ENCODE assay signal across 8 mouse cellular contexts in the genomic region with DNA sequence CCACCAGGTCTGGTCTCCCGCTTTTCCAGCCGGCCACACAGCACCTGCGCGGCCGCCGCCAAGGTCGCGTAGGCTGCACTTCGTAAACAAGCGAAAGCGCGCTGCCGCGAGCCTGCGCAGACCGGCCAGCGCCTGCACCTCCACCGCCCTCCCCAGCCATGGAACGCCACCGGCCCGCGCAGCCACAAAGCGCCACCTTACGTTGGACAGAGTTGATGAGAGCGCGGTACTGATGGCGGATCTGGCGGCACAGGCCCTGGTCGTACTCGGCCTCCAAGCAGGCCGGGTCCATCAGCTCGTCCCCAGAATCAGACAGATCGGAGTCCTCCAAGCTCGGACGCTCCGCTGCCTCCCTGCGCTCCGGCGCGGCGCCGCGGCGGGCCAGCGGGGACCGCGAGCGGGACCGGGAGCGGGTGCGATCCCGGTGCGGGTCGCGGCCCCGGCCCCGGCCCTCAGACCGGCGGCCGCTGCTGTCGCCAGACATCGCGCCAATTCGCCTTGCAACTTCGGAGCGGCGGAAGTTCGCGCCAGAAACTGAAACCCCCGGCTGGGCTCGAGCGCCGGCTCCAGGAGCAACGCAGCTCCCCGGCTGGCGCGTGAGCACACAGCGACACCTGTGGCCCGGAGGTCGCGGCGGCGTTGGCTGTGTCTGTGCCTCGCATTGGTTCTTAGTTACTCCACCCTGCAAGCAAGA. TPM values are rescaled to one million over a fixed set of nuclear protein-coding genes. Genes with fewer than 3 reads are reported as not detected.
DNase-seq lines count a peak whose midpoint lies in the region; ATAC-seq and TF ChIP-seq lines count a peak whose summit lies in the region.

No protein-coding gene starts in this region.

- WGBS in kidney, embryonic 14.5 days: under 1% methylated on average over 76 of the region's 84 CpGs
- under 1% methylated on average over 84 of the region's 84 CpGs for WGBS in limb, embryonic 15.5 days

- peak overlapping the region; percentile 88 for H3K4me2 ChIP-seq in kidney, embryonic 14.5 days (replicated peaks; ENCODE audit: low read depth, low read length)
- peak overlapping the region; percentile 71 for H3K4me2 ChIP-seq in limb, embryonic 15.5 days

- ATAC-seq in kidney, embryonic 14.5 days (ENCODE audit: low FRiP score, low TSS enrichment): peak; percentile 95
- ATAC-seq in limb, embryonic 15.5 days (ENCODE audit: insufficient number of reproducible peaks, low FRiP score, low TSS enrichment, low read depth): peak; percentile 91

- H3K27me3 ChIP-seq in kidney, embryonic 14.5 days (ENCODE audit: control insufficient read depth, insufficient read depth, low read length): no peaks in the 10 kb centered on the region
- H3K27me3 ChIP-seq in limb, embryonic 15.5 days: no peaks in the 10 kb centered on the region

- DNase-seq in A20 (ENCODE audit: low read depth, low spot score): peak; percentile 93
- peak; percentile 83 to 89 for DNase-seq in heart, adult 9 months (ENCODE audit: low spot score in 2 of 2)
- DNase-seq in monocyte, adult 2 months (ENCODE audit: low read depth in 1 of 2, low spot score in 2 of 2): peak; percentile 66 to 84
- peak; percentile 92 to 93 for DNase-seq in spleen, postnatal 36 days (ENCODE audit: low spot score in 2 of 2)

- H3K4me3 ChIP-seq in bone marrow macrophage, adult 2 months (ENCODE audit: insufficient read depth, low read length): peak overlapping the region; percentile 98
- H3K4me3 ChIP-seq in embryonic fibroblast, embryonic 13.5 days (ENCODE audit: insufficient read depth, low read length): peak overlapping the region; percentile 53
- H3K4me3 ChIP-seq in kidney, embryonic 14.5 days (ENCODE audit: low read length): peak overlapping the region; percentile 94
- H3K4me3 ChIP-seq in limb, embryonic 15.5 days: peak overlapping the region; percentile 95

- H3K4me1 ChIP-seq in bone marrow macrophage, adult 2 months (ENCODE audit: control insufficient read depth, insufficient read depth, low read length): peaks cover 7% of the 10 kb centered on the region
- no peaks in the 10 kb centered on the region for H3K4me1 ChIP-seq in embryonic fibroblast, embryonic 13.5 days (ENCODE audit: control insufficient read depth, insufficient read depth, low read length)
- peaks cover 9% of the 10 kb centered on the region for H3K4me1 ChIP-seq in kidney, embryonic 14.5 days (ENCODE audit: control insufficient read depth, insufficient read depth, low read length)
- H3K4me1 ChIP-seq in limb, embryonic 15.5 days: peaks cover 20% of the 10 kb centered on the region

- no peak for TF ChIP-seq CTCF in bone marrow macrophage, adult 2 months (IDR thresholded peaks at IDR 0.05; ENCODE audit: low read depth, low read length)
- TF ChIP-seq CTCF in embryonic fibroblast, embryonic 13.5 days (IDR thresholded peaks at IDR 0.05; ENCODE audit: borderline replicate concordance, insufficient read depth, low read length): peak; percentile 94

- H3K36me3 ChIP-seq in kidney, embryonic 14.5 days (ENCODE audit: control insufficient read depth, insufficient read depth, low read length): peaks cover 33% of the 10 kb centered on the region
- H3K36me3 ChIP-seq in limb, embryonic 15.5 days: peaks cover 28% of the 10 kb centered on the region

- peak overlapping the region; percentile 80 for H3K27ac ChIP-seq in bone marrow macrophage, adult 2 months (ENCODE audit: insufficient read depth, low read depth, low read length)
- H3K27ac ChIP-seq in embryonic fibroblast, embryonic 13.5 days (ENCODE audit: insufficient read depth, low read length): peak overlapping the region; percentile 71
- peak overlapping the region; percentile 100 for H3K27ac ChIP-seq in kidney, embryonic 14.5 days (ENCODE audit: low read depth, low read length)
- H3K27ac ChIP-seq in limb, embryonic 15.5 days: peak overlapping the region; percentile 100

- H3K9me3 ChIP-seq in kidney, embryonic 14.5 days (ENCODE audit: control insufficient read depth, low read length): no peaks in the 10 kb centered on the region; the same call in 1 of the 2 replicates
- H3K9me3 ChIP-seq in limb, embryonic 15.5 days: no peaks in the 10 kb centered on the region

- peak overlapping the region; percentile 99 for H3K9ac ChIP-seq in kidney, embryonic 14.5 days (ENCODE audit: low read depth, low read length)
- H3K9ac ChIP-seq in limb, embryonic 15.5 days: peak overlapping the region; percentile 98

- no peak for TF ChIP-seq POLR2A in bone marrow macrophage, adult 2 months (IDR thresholded peaks at IDR 0.05; ENCODE audit: borderline replicate concordance, low read depth, low read length)
- no peak; the same call in 1 of the 2 replicates for TF ChIP-seq POLR2A in embryonic fibroblast, embryonic 13.5 days (IDR thresholded peaks at IDR 0.05; ENCODE audit: low read depth, low read length)

RNA-seq across cellular contexts. Expression of a gene that starts 26.0 kb away (rescaled TPM):
- polyA plus RNA-seq in bone marrow macrophage, adult 2 months (2012; ENCODE audit: insufficient read depth, insufficient read length, missing spikeins): 55.3 and 65.1 TPM in 2 replicates
- 55.1 and 67.9 TPM in 2 replicates for polyA plus RNA-seq in embryonic fibroblast, embryonic 13.5 days (2011; ENCODE audit: insufficient read length, low read depth, missing spikeins)
- 228 and 242 TPM in 2 replicates for polyA plus RNA-seq in kidney, embryonic 14.5 days (2014; fragmentation: Nextera tagmentation; extraction: Ambion mirVana)
- polyA plus RNA-seq in limb, embryonic 15.5 days (2015; fragmentation: Nextera tagmentation; extraction: Ambion mirVana): 111 and 125 TPM in 2 replicates

RNA-seq across cellular contexts. Expression of a gene that starts 26.8 kb away (rescaled TPM):
- polyA plus RNA-seq in bone marrow macrophage, adult 2 months (2012; ENCODE audit: insufficient read depth, insufficient read length, missing spikeins): 37.7 and 41.0 TPM in 2 replicates
- 38.7 and 41.7 TPM in 2 replicates for polyA plus RNA-seq in embryonic fibroblast, embryonic 13.5 days (2011; ENCODE audit: insufficient read length, low read depth, missing spikeins)
- polyA plus RNA-seq in kidney, embryonic 14.5 days (2014; fragmentation: Nextera tagmentation; extraction: Ambion mirVana): 74.1 and 75.4 TPM in 2 replicates
- 50.8 and 55.7 TPM in 2 replicates for polyA plus RNA-seq in limb, embryonic 15.5 days (2015; fragmentation: Nextera tagmentation; extraction: Ambion mirVana)

RNA-seq across cellular contexts. Expression of a gene that starts 30.3 kb away (rescaled TPM):
- 2.9 and 3.9 TPM in 2 replicates for polyA plus RNA-seq in bone marrow macrophage, adult 2 months (2012; ENCODE audit: insufficient read depth, insufficient read length, missing spikeins)
- polyA plus RNA-seq in embryonic fibroblast, embryonic 13.5 days (2011; ENCODE audit: insufficient read length, low read depth, missing spikeins): 43.4 and 53.0 TPM in 2 replicates
- 24.4 and 41.5 TPM in 2 replicates for polyA plus RNA-seq in kidney, embryonic 14.5 days (2014; fragmentation: Nextera tagmentation; extraction: Ambion mirVana)
- 29.2 and 31.3 TPM in 2 replicates for polyA plus RNA-seq in limb, embryonic 15.5 days (2015; fragmentation: Nextera tagmentation; extraction: Ambion mirVana)

Comparison
In these comparisons a context has a peak if more than half of its experiments do, and no peak if none do; other contexts are left out.
1. Peak in every context shown above with its lines: DNase-seq, ATAC-seq, H3K4me3 ChIP-seq and H3K27ac ChIP-seq.